Mouse (Mus musculus) c-Kit-negative CD71-positive TER-119-positive erythroid progenitor cells, embryonic 14.5 days (primary cell): Measurements from ENCODE around the gene Slc7a14.

ENCODE experiments used
- DNase-seq: peaks from one replicate; pipeline ENCODE4 v3.0.0-alpha.2; 2013; ENCODE audit warnings: low read depth, low spot score

Gene Slc7a14

GRCm38 (mm10) chr3:31209001-31209400, 101.2 kb downstream of the Slc7a14 start:
- DNase-seq: no peak

GRCm38 (mm10) chr3:31208458-31208994, 101.7 kb downstream of the Slc7a14 start:
- DNase-seq: no peak

GRCm38 (mm10) chr3:31208046-31208445, 102.1 kb downstream of the Slc7a14 start:
- no peak for DNase-seq

GRCm38 (mm10) chr3:31205167-31205566, 105.0 kb downstream of the Slc7a14 start:
- DNase-seq: no peak

GRCm38 (mm10) chr3:31203947-31204346, 106.2 kb downstream of the Slc7a14 start:
- no peak for DNase-seq

GRCm38 (mm10) chr3:31199162-31199877, 110.9 kb downstream of the Slc7a14 start:
- DNase-seq: no peak

GRCm38 (mm10) chr3:31191402-31191801, 118.8 kb downstream of the Slc7a14 start:
- DNase-seq: no peak

- DNase-seq: no peak
These were observed 119.8 kb downstream of the Slc7a14 start for GRCm38 (mm10) chr3:31190342-31190741.

- DNase-seq: no peak
These were observed 143.8 kb downstream of the Slc7a14 start for GRCm38 (mm10) chr3:31166365-31166871.

- DNase-seq: no peak
These were observed 144.4 kb downstream of the Slc7a14 start for GRCm38 (mm10) chr3:31165803-31166202.

GRCm38 (mm10) chr3:31162860-31163259, 147.3 kb downstream of the Slc7a14 start:
- DNase-seq: no peak

GRCm38 (mm10) chr3:31161336-31161735, 148.8 kb downstream of the Slc7a14 start:
- no peak for DNase-seq

- DNase-seq: no peak
These were observed 150.1 kb downstream of the Slc7a14 start for GRCm38 (mm10) chr3:31160046-31160445.

GRCm38 (mm10) chr3:31157776-31158175, 152.4 kb downstream of the Slc7a14 start:
- DNase-seq: no peak

GRCm38 (mm10) chr3:31156126-31156525, 154.1 kb downstream of the Slc7a14 start:
- no peak for DNase-seq
